Mouse (Mus musculus): ENCODE results near the gene Zmym5. TPM values are rescaled to one million over a fixed set of nuclear protein-coding genes. Genes with fewer than 3 reads are reported as not detected.

Zmym5 gene
- 25.9 and 32.7 TPM in 2 replicates for polyA plus RNA-seq (2015; fragmentation: Nextera tagmentation; extraction: Ambion mirVana)

GRCm38 (mm10) chr14:56811701-56812339, at the start of gene Zmym5:
Zmym5 (minus strand) TSS chr14:56811716.

GRCm38 (mm10) chr14:56778200-56778932, 33.1 kb downstream of the Zmym5 start, which contains the start of gene Pspc1:
Pspc1 (minus strand) TSS chr14:56778316.

Other genes starting within 250 kb of the Zmym5 start
- gene Cenpj, start 236.3 kb downstream of the Zmym5 start, polyA plus RNA-seq (2015; fragmentation: Nextera tagmentation; extraction: Ambion mirVana), result 3.7 and 5.8 TPM in 2 replicates
- gene Parp4, start 236.1 kb downstream of the Zmym5 start, polyA plus RNA-seq (2015; fragmentation: Nextera tagmentation; extraction: Ambion mirVana), result 8.1 and 11.9 TPM in 2 replicates
- 17.7 and 24.5 TPM in 2 replicates for gene Mphosph8, start 143.5 kb downstream of the Zmym5 start, polyA plus RNA-seq (2015; fragmentation: Nextera tagmentation; extraction: Ambion mirVana)
- 11.4 and 14.9 TPM in 2 replicates for gene Pspc1, start 33.4 kb downstream of the Zmym5 start, polyA plus RNA-seq (2015; fragmentation: Nextera tagmentation; extraction: Ambion mirVana)
- gene Zmym2, start 74.9 kb upstream of the Zmym5 start, polyA plus RNA-seq (2015; fragmentation: Nextera tagmentation; extraction: Ambion mirVana), result 19.7 and 20.2 TPM in 2 replicates
- 0.11 and 0.38 TPM in 2 replicates for gene Gja3, start 246.4 kb upstream of the Zmym5 start, polyA plus RNA-seq (2015; fragmentation: Nextera tagmentation; extraction: Ambion mirVana)

Measured in adrenal gland, postnatal 0 days (tissue).